Mouse (Mus musculus) cerebellum, postnatal 10 days (tissue): Measurements from ENCODE around the gene Polr2m.
"Not testable (repeated sequence)": the region's sequence is repeated elsewhere in the genome, so short reads cannot be mapped to it uniquely, and the experiment has no call there.

Experiments
- DNase-seq, 2 experiments: peaks; one replicate each; pipeline ENCODE4 v3.0.0; 2021; ENCODE audit warnings: mixed read lengths in 2 of 2

Polr2m gene

GRCm38 (mm10) chr9:71485475-71486094 is at the start of gene Polr2m:
Gene Polr2m (minus strand): TSS chr9:71485935.
- DNase-seq, result peak; percentile 95 to 97

DNA sequence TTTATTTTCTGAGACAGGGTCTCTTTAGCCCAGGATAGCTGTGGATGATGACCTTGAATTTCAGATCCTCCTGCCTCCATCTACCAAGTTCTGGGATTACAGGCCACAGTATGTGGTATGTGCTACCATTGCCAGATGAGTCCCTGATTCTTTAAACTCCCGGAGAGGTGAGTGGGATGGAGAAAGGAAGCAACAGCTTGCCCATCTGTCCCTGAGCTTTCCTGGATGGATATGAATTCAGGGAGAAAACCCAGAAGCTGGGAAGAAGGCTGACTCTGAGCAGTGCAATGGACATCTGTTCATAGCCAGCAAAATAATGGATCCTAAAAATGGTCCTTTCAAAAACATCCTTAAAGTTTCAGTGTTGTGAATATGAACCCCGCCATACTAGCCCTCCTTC is 49.3 kb upstream of the Polr2m start:
- DNase-seq, result no peak

- peak; percentile 29 to 43 for DNase-seq
These were observed 44.2 kb upstream of the Polr2m start for GRCm38 (mm10) chr9:71529960-71530359.

GRCm38 (mm10) chr9:71527438-71527837 is 41.7 kb upstream of the Polr2m start:
- DNase-seq, result no peak

- no peak for DNase-seq
These were observed 38.2 kb upstream of the Polr2m start for GRCm38 (mm10) chr9:71523901-71524300.

GRCm38 (mm10) chr9:71519836-71520235 is 34.1 kb upstream of the Polr2m start:
- no peak for DNase-seq

- DNase-seq, result no peak
These were observed 31.8 kb upstream of the Polr2m start for GRCm38 (mm10) chr9:71517487-71517886.

DNA sequence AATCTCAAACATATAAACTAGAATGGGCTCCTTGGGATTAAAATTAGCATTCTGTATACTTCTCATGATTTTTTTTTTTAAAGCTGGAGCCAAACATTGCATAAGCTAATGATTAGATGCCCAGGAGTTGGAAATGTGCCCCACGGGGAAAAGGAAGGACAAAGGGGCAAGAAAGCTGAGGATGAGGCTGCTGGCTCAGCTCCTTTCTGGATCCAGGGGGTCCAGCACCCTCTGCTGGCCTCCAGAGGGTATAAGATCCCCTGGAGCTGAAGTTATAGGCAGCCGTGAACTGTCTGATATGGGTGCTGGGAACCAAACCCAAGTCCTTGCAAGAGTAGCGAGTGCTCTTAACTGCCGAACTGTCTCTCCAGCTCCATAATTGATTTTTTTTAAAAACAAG is 30.1 kb upstream of the Polr2m start:
- no peak for DNase-seq

GRCm38 (mm10) chr9:71513566-71513965 is 27.8 kb upstream of the Polr2m start:
- no peak for DNase-seq

DNA sequence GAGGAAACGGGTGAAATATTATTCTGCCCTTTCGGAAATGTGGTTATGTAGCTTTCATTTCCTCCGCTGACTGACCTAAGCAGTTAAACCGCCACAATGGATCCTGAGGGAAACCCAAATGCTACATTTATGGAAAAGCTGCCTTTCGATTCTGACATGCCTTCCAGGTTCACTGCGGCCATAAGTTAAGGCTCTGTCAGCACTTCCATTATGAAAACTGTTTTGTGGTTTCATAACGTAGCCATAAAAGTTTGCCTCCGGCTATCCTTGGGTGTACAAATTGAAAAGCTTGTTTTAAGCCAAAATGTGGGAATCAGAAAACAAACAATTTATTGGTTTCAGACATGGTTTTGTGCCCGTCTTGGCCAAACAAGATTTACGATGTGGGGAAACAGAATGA is 27.2 kb upstream of the Polr2m start:
- DNase-seq, result no peak

DNA sequence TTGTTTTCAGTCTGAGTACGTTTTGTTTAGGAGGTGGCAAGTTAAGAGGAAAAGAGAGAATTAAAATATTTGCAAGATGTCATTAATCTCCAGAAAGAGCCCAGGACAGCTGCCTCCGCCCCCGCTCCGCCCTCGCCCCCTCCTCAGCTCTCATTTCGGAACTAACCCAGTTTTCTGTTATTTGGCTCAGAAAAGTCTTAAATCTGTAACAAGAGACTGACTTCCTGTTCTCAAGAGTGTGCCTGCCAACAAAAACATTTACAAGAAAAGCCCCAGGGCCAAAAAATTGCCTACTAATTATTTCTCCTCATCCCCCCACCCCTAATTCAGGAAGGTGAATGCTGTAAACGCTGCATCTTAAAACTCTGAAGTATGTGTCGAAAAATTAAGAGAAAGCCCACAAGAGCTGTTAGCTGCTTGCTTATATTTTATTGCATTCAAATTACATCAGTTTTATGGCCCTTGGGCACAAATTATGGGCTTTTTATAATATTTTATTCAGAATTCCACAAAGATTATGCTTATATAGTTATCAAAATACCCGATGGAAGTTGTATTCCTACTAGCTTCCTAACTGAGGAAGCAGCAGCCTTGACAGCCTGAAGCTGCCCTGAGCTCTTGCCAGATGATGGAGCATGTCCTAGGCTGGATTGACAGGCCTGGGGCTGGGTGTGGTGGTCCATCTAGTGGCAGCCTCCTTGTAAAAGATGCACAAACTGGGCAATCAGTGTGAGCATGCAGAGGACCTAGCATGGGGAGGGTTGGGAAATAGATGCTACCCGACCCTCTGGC is 12.9 kb upstream of the Polr2m start:
- DNase-seq, result no peak

DNA sequence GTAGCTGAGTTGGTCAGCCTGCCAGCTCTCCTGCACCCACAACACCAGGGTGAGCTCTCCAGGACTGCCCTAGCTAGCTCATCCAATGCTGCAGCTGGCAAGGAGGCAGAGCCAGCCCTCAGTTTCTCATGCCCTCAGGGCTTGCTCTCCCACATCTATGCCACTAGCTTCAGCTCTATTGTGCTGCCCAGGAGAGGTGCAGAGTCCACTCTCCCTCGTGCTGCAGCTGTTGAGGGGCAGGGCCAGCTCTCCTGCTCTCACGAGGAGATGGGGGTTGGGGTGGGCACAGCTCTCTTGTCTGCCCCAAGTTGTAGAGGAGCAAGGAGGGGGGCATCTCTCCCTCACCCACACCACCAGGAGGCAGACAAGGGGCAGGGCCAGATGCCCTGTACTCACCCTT is 10.9 kb upstream of the Polr2m start:
- no peak for DNase-seq

- DNase-seq, result no peak
These were observed 8.0 kb upstream of the Polr2m start for GRCm38 (mm10) chr9:71493771-71494170.

- no peak for DNase-seq
These were observed 6.7 kb upstream of the Polr2m start for GRCm38 (mm10) chr9:71492296-71493025.

DNA sequence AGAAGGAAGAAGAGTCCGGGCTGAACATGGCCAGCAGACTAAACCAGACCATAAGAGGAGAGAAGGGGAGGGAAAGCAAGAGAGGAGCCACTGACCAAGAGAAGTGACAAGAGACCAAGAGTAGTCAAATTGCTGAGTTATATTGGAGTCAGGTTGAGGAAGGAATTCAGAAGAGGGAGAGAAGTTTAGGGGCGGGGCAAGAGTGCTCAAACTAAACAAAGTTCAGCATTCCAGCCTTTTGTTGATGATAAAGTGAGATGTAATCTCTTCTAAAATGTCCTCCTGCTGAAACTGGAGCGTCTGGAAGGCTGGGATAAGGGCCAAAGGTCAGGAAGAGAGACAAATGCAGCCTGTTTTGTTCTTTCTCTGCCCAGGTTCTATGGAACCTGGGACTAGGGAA is 4.3 kb upstream of the Polr2m start:
- DNase-seq, result no peak

DNA sequence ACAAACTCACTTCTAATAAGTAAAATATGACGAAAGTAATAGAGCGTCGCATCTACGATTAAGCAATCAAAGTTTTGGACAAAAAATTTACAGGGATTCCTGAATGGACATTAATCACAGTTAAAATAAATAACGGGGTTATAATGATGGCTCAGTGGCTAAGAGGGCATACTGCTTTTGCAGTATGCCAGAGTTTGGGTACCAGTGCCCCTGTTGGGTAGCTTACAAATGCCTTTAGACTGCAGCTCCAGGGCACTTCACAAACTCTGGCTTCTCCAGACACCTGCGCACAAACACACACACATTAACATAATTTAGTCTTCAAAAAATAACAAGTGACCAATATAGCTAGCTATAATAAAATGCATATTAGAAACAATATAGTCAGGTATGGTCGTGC is 392 bp upstream of the Polr2m start:
- no peak for DNase-seq

GRCm38 (mm10) chr9:71484871-71485474 is 762 bp downstream of the Polr2m start:
- DNase-seq, result no peak

GRCm38 (mm10) chr9:71483872-71484271 is 1.9 kb downstream of the Polr2m start:
- not testable (repeated sequence) for DNase-seq

DNA sequence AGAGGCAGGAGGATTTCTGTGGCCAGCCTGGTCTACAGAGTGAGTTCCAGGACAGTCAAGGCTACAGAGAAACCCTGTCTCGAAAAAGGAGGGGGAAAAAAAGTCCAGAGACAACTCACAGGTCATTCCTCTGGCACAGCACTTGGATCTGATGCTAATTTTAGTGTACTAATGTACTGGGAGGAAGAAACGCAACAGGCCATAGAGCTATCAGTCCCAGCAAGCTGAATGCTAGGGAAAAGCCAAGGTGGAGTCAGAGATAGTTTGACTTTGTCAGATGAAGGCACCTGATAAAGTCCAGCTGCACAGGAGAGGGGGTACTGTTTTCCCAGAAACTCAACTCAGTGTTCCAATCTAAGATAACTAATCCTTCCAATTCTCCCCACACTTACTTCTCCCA is 5.4 kb downstream of the Polr2m start:
- DNase-seq, result no peak

DNA sequence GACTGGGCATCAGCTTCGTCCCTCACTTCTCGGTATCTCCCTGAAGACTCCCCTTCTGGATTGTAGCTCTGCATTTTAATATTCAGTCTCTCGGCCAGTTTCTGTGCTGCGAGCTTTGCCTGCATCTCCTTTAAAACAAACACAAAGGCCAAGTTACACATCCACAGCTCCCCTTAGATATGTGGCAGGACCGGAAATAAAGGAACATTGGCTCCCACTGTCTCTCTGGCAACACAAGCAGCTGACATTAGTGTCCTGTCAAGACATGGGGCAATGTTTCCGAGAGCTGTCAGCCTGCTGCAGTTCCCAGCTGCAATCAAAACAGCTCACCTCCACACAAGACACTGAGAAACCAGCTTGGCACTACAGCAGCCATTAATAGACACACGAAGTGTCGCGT is 6.3 kb downstream of the Polr2m start:
- no peak for DNase-seq

GRCm38 (mm10) chr9:71478596-71478995 is 7.1 kb downstream of the Polr2m start:
- DNase-seq, result no peak

DNA sequence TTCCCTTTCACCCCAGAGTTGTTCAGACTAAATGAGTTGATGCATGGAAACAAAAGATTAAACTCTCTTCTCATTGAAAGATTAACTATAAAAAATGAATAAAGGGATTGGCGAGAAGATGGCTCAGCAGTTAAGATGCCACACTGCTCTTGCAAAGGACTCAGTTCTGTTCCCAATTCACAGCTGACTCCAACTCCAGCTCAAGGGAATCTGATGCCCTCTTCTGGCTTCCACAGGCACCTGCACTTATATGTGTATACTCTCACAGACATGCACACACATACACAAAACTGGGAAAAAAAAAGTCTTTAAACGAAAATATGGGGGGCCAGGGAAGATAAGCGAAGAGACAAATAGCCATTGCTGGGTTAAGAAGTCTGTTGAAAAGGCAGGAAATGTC is 9.1 kb downstream of the Polr2m start:
- DNase-seq, result no peak

- DNase-seq, result no peak
These were observed 10.2 kb downstream of the Polr2m start for GRCm38 (mm10) chr9:71475536-71475935.
